Mouse (Mus musculus): ENCODE measurements around the gene Cd180.

GRCm38 (mm10) chr13:102733063-102733462, 39.7 kb downstream of the Cd180 start:
- no peak for TF ChIP-seq CTCF (conservative IDR thresholded peaks at IDR 0.05; ENCODE audit: low read length)
- TF ChIP-seq POU5F1 (IDR thresholded peaks at IDR 0.05; ENCODE audit: borderline replicate concordance, low read length): no peak
- TF ChIP-seq NANOG (IDR thresholded peaks at IDR 0.05; ENCODE audit: borderline replicate concordance, low read length): no peak

Data from E14TG2a.4 (cell line).